Mouse (Mus musculus): Measurements from ENCODE around the gene Nuak1. TPM values are rescaled to one million over a fixed set of nuclear protein-coding genes. Genes with fewer than 3 reads are reported as not detected.

The Nuak1 gene
- polyA plus RNA-seq, 1 experiment from 2014 or later = 3.4 TPM

- Histone ChIP-seq H3K4me1 (peaks cover 12% of the 10 kb centered on the region; the same call in 1 of the 2 replicates), H3K9me3 (replicated peaks) (no peaks in the 10 kb centered on the region), H3K27ac (replicated peaks) (no peak overlapping the region), H3K4me2 (replicated peaks) (no peak overlapping the region), H3K36me3 (peaks cover 9% of the 10 kb centered on the region; the same call in 1 of the 2 replicates), H3K9ac (no peak overlapping the region), H3K27me3 (no peaks in the 10 kb centered on the region), H3K4me3 (replicated peaks) (no peak overlapping the region)
- no peak for ATAC-seq (ENCODE audit: insufficient number of reproducible peaks, low FRiP score, low TSS enrichment, low read depth)
- 44% methylated on average over 8 of the region's 8 CpGs for WGBS
Observed at GRCm38 (mm10) chr10:84405135-84405776, 35.1 kb downstream of the Nuak1 start.

GRCm38 (mm10) chr10:84401907-84402371 is 38.5 kb downstream of the Nuak1 start:
- no peaks in the 10 kb centered on the region; the same call in 1 of the 2 replicates for H3K4me1 ChIP-seq
- no peak for ATAC-seq (ENCODE audit: insufficient number of reproducible peaks, low FRiP score, low TSS enrichment, low read depth)
- H3K4me2 ChIP-seq (replicated peaks) = no peak overlapping the region
- H3K27me3 ChIP-seq = no peaks in the 10 kb centered on the region
- H3K27ac ChIP-seq (replicated peaks) = no peak overlapping the region
- 0 out of 2 replicates have a peak, but pooled peaks cover 4% of the 10 kb centered on the region for H3K36me3 ChIP-seq
- no peaks in the 10 kb centered on the region for H3K9me3 ChIP-seq (replicated peaks)
- no peak overlapping the region for H3K9ac ChIP-seq
- H3K4me3 ChIP-seq (replicated peaks) = no peak overlapping the region
- 31% methylated on average over 6 of the region's 7 CpGs for WGBS

- H3K9ac ChIP-seq = no peak overlapping the region
- no peak overlapping the region for H3K4me2 ChIP-seq (replicated peaks)
- no peak overlapping the region for H3K27ac ChIP-seq (replicated peaks)
- H3K27me3 ChIP-seq = no peaks in the 10 kb centered on the region
- no peak overlapping the region for H3K4me3 ChIP-seq (replicated peaks)
- H3K4me1 ChIP-seq = peaks cover under 1% of the 10 kb centered on the region; the same call in 1 of the 2 replicates
- H3K9me3 ChIP-seq (replicated peaks) = no peaks in the 10 kb centered on the region
- no peaks in the 10 kb centered on the region for H3K36me3 ChIP-seq
- 52% methylated on average over 4 of the region's 4 CpGs for WGBS
- ATAC-seq (ENCODE audit: insufficient number of reproducible peaks, low FRiP score, low TSS enrichment, low read depth) = no peak
Observed at GRCm38 (mm10) chr10:84401189-84401588, 39.2 kb downstream of the Nuak1 start.

GRCm38 (mm10) chr10:84400037-84400681 is 40.2 kb downstream of the Nuak1 start:
- 0 out of 2 replicates have a peak, but pooled peaks cover 10% of the 10 kb centered on the region for H3K4me1 ChIP-seq

GRCm38 (mm10) chr10:84397276-84397675 is 43.1 kb downstream of the Nuak1 start:
- WGBS = 85% methylated on average over 4 of the region's 4 CpGs
- no peak overlapping the region for H3K4me2 ChIP-seq (replicated peaks)
- H3K27ac ChIP-seq (replicated peaks) = no peak overlapping the region
- no peak overlapping the region for H3K4me3 ChIP-seq (replicated peaks)
- no peaks in the 10 kb centered on the region for H3K27me3 ChIP-seq
- ATAC-seq (ENCODE audit: insufficient number of reproducible peaks, low FRiP score, low TSS enrichment, low read depth) = no peak
- H3K36me3 ChIP-seq = no peaks in the 10 kb centered on the region
- H3K9ac ChIP-seq = no peak overlapping the region
- no peaks in the 10 kb centered on the region for H3K9me3 ChIP-seq (replicated peaks)
- peaks cover 24% of the 10 kb centered on the region for H3K4me1 ChIP-seq

More at GRCm38 (mm10) chr10:84400037-84400681, 40.2 kb downstream of the Nuak1 start:
- Histone ChIP-seq H3K4me3 (replicated peaks) (no peak overlapping the region), H3K9ac (no peak overlapping the region), H3K27ac (replicated peaks) (no peak overlapping the region), H3K36me3 (no peaks in the 10 kb centered on the region), H3K27me3 (no peaks in the 10 kb centered on the region), H3K4me2 (replicated peaks) (no peak overlapping the region), H3K9me3 (replicated peaks) (no peaks in the 10 kb centered on the region)
- 63% methylated on average over 7 of the region's 7 CpGs for WGBS
- no peak for ATAC-seq (ENCODE audit: insufficient number of reproducible peaks, low FRiP score, low TSS enrichment, low read depth)

- Histone ChIP-seq H3K9ac (no peak overlapping the region), H3K4me2 (replicated peaks) (no peak overlapping the region), H3K4me3 (replicated peaks) (no peak overlapping the region), H3K9me3 (replicated peaks) (no peaks in the 10 kb centered on the region), H3K36me3 (no peaks in the 10 kb centered on the region), H3K4me1 (peaks cover 29% of the 10 kb centered on the region), H3K27me3 (no peaks in the 10 kb centered on the region), H3K27ac (replicated peaks) (no peak overlapping the region)
- ATAC-seq (ENCODE audit: insufficient number of reproducible peaks, low FRiP score, low TSS enrichment, low read depth) = 0 out of 2 replicates have a peak, but pooled peaks have one; percentile 44
- WGBS = 82% methylated on average over 8 of the region's 8 CpGs
Observed at GRCm38 (mm10) chr10:84395885-84396659, 44.3 kb downstream of the Nuak1 start.

- H3K4me3 ChIP-seq (replicated peaks) = no peak overlapping the region
- 80% methylated on average over 5 of the region's 5 CpGs for WGBS
- H3K4me1 ChIP-seq = peaks cover 29% of the 10 kb centered on the region
- no peaks in the 10 kb centered on the region for H3K36me3 ChIP-seq
- H3K27ac ChIP-seq (replicated peaks) = no peak overlapping the region
- no peak overlapping the region for H3K4me2 ChIP-seq (replicated peaks)
- ATAC-seq (ENCODE audit: insufficient number of reproducible peaks, low FRiP score, low TSS enrichment, low read depth) = no peak
- H3K27me3 ChIP-seq = no peaks in the 10 kb centered on the region
- no peaks in the 10 kb centered on the region for H3K9me3 ChIP-seq (replicated peaks)
- H3K9ac ChIP-seq = no peak overlapping the region
Observed at GRCm38 (mm10) chr10:84395259-84395658, 45.1 kb downstream of the Nuak1 start.

GRCm38 (mm10) chr10:84393881-84394280 is 46.5 kb downstream of the Nuak1 start:
- WGBS = 80% methylated on average over 12 of the region's 12 CpGs
- Histone ChIP-seq H3K9ac (no peak overlapping the region), H3K9me3 (replicated peaks) (no peaks in the 10 kb centered on the region), H3K4me2 (replicated peaks) (no peak overlapping the region), H3K36me3 (no peaks in the 10 kb centered on the region), H3K27ac (replicated peaks) (no peak overlapping the region), H3K27me3 (no peaks in the 10 kb centered on the region), H3K4me3 (replicated peaks) (no peak overlapping the region), H3K4me1 (peaks cover 39% of the 10 kb centered on the region)
- ATAC-seq (ENCODE audit: insufficient number of reproducible peaks, low FRiP score, low TSS enrichment, low read depth) = no peak

- no peaks in the 10 kb centered on the region for H3K27me3 ChIP-seq
- ATAC-seq (ENCODE audit: insufficient number of reproducible peaks, low FRiP score, low TSS enrichment, low read depth) = no peak
- no peak overlapping the region for H3K4me2 ChIP-seq (replicated peaks)
- no peak overlapping the region for H3K27ac ChIP-seq (replicated peaks)
- H3K4me3 ChIP-seq (replicated peaks) = no peak overlapping the region
- no peaks in the 10 kb centered on the region for H3K9me3 ChIP-seq (replicated peaks)
- peaks cover 44% of the 10 kb centered on the region for H3K4me1 ChIP-seq
- H3K36me3 ChIP-seq = no peaks in the 10 kb centered on the region
- WGBS = 66% methylated on average over 9 of the region's 9 CpGs
- no peak overlapping the region for H3K9ac ChIP-seq
Observed at GRCm38 (mm10) chr10:84393405-84393804, 47.0 kb downstream of the Nuak1 start.

GRCm38 (mm10) chr10:84392723-84393081 is 47.7 kb downstream of the Nuak1 start:
- Histone ChIP-seq H3K27ac (replicated peaks) (no peak overlapping the region; the same call in 1 of the 2 replicates), H3K4me2 (replicated peaks) (0 out of 2 replicates have a peak overlapping the region, but pooled peaks have one; percentile 21), H3K9ac (no peak overlapping the region), H3K36me3 (no peaks in the 10 kb centered on the region), H3K4me3 (replicated peaks) (no peak overlapping the region), H3K4me1 (peaks cover 51% of the 10 kb centered on the region), H3K27me3 (no peaks in the 10 kb centered on the region), H3K9me3 (replicated peaks) (no peaks in the 10 kb centered on the region)
- no peak for ATAC-seq (ENCODE audit: insufficient number of reproducible peaks, low FRiP score, low TSS enrichment, low read depth)
- WGBS = 81% methylated on average over 3 of the region's 3 CpGs
